Mouse (Mus musculus) MEL (cell line): ENCODE measurements around the gene Hectd4. TPM values are rescaled to one million over a fixed set of nuclear protein-coding genes. Genes with fewer than 3 reads are reported as not detected.

Experiments used
- DNase-seq: peaks from one replicate; pipeline ENCODE4 v3.0.0; 2011; ENCODE audit warnings: low read depth, low spot score
- H3K27ac ChIP-seq: 2 replicates; pipeline ENCODE4 v1.5.1; 2012; ENCODE audit warnings: low read depth, mild to moderate bottlenecking, control low read depth, low read length, moderate library complexity; ENCODE audit not compliant: control insufficient read depth
- H3K27me3 ChIP-seq, 2 experiments: fragments of 150-350 bp in 1 of 2; sonication (generic) in 1 of 2; 2 replicates each; pipeline ENCODE4 v1.6.1; 2012; ENCODE audit warnings: low read length in 2 of 2, mild to moderate bottlenecking in 2 of 2, improper control_type of control experiment in 1 of 2, moderate library complexity in 1 of 2; ENCODE audit not compliant: insufficient read depth in 2 of 2, control insufficient read depth in 1 of 2
- H3K36me3 ChIP-seq, 2 experiments: 2 replicates each; pipeline ENCODE4 v1.6.1; 2012 to 2014; ENCODE audit warnings: low read length in 2 of 2, improper control_type of control experiment in 1 of 2, inconsistent platforms in 1 of 2, mild to moderate bottlenecking in 1 of 2; ENCODE audit not compliant: insufficient read depth in 2 of 2, control insufficient read depth in 1 of 2
- H3K4me1 ChIP-seq, 2 experiments: fragments of 150-350 bp in 1 of 2; sonication (generic) in 1 of 2; 2 replicates each; pipeline ENCODE4 v1.6.1; 2012; ENCODE audit warnings: low read length in 2 of 2, improper control_type of control experiment in 1 of 2, mild to moderate bottlenecking in 1 of 2; ENCODE audit not compliant: insufficient read depth in 2 of 2, control insufficient read depth in 1 of 2
- H3K4me3 ChIP-seq, 2 experiments: fragments of 150-350 bp in 1 of 2; sonication (generic) in 1 of 2; 2 replicates each; pipeline ENCODE4 v1.5.1; 2012; ENCODE audit warnings: low read depth in 2 of 2, low read length in 2 of 2, mild to moderate bottlenecking in 2 of 2, moderate library complexity in 2 of 2, control low read depth in 1 of 2, improper control_type of control experiment in 1 of 2; ENCODE audit not compliant: control insufficient read depth in 1 of 2, insufficient read depth in 1 of 2
- H3K79me2 ChIP-seq: 2 replicates; pipeline ENCODE4 v1.6.1; 2012; ENCODE audit warnings: mild to moderate bottlenecking, low read length, moderate library complexity; ENCODE audit not compliant: control insufficient read depth, poor library complexity, insufficient read depth
- H3K9ac ChIP-seq: 2 replicates; pipeline ENCODE4 v1.6.1; 2012; ENCODE audit warnings: low read depth, mild to moderate bottlenecking, control low read depth, low read length, moderate library complexity; ENCODE audit not compliant: control insufficient read depth, poor library complexity, severe bottlenecking
- H3K9me3 ChIP-seq: fragments of 150-350 bp; sonication (generic); replicated peaks from 2 replicates; pipeline ENCODE4 v1.6.1; 2012; ENCODE audit warnings: mild to moderate bottlenecking, low read length, improper control_type of control experiment, moderate library complexity; ENCODE audit not compliant: insufficient read depth
- BHLHE40 ChIP-seq: IDR thresholded peaks from 2 replicates; pipeline ENCODE4 v1.6.1; 2012; ENCODE audit warnings: low read depth, mild to moderate bottlenecking, inconsistent platforms, low read length, improper control_type of control experiment, borderline replicate concordance
- CHD1 ChIP-seq: IDR thresholded peaks from 2 replicates; pipeline ENCODE4 v1.6.1; 2012; ENCODE audit warnings: low read depth, mild to moderate bottlenecking, inconsistent platforms, low read length, improper control_type of control experiment
- CHD2 ChIP-seq: IDR thresholded peaks from 2 replicates; pipeline ENCODE4 v1.6.1; 2011; ENCODE audit warnings: low read length, improper control_type of control experiment
- CTCF ChIP-seq, 3 experiments: IDR thresholded peaks in 2 of 3; conservative IDR thresholded peaks in 1 of 3; 2 replicates each; pipeline ENCODE4 v1.5.1; 2011 to 2012; ENCODE audit warnings: low read length in 3 of 3, low read depth in 2 of 3, mild to moderate bottlenecking in 2 of 3, improper control_type of control experiment in 1 of 3, inconsistent platforms in 1 of 3, mixed read lengths in 1 of 3, moderate library complexity in 1 of 3; ENCODE audit not compliant: control insufficient read depth in 1 of 3, insufficient read depth in 1 of 3, poor library complexity in 1 of 3, severe bottlenecking in 1 of 3
- E2F4 ChIP-seq: IDR thresholded peaks from 2 replicates; pipeline ENCODE4 v1.6.1; 2011; ENCODE audit warnings: low read depth, low read length, improper control_type of control experiment, borderline replicate concordance
- EP300 ChIP-seq, 2 experiments: IDR thresholded peaks; 2 replicates each; pipeline ENCODE4 v1.6.1; 2011; ENCODE audit warnings: improper control_type of control experiment in 2 of 2, low read length in 2 of 2, low read depth in 1 of 2, mild to moderate bottlenecking in 1 of 2
- ETS1 ChIP-seq: IDR thresholded peaks from 2 replicates; pipeline ENCODE4 v1.6.1; 2012; ENCODE audit warnings: low read depth, mild to moderate bottlenecking, inconsistent platforms, low read length, improper control_type of control experiment, moderate library complexity
- GABPA ChIP-seq: IDR thresholded peaks from 2 replicates; pipeline ENCODE4 v1.6.1; 2012; ENCODE audit warnings: low read depth, mild to moderate bottlenecking, inconsistent platforms, low read length, improper control_type of control experiment, moderate library complexity
- GATA1 ChIP-seq: IDR thresholded peaks from 2 replicates; pipeline ENCODE4 v1.6.1; 2011; ENCODE audit warnings: low read depth, low read length, improper control_type of control experiment
- KAT2A ChIP-seq: conservative IDR thresholded peaks from 2 replicates; pipeline ENCODE4 v1.6.1; 2012; ENCODE audit warnings: low read depth, low read length, improper control_type of control experiment, inconsistent platforms
- MAFK ChIP-seq: IDR thresholded peaks from 2 replicates; pipeline ENCODE4 v1.6.1; 2011; ENCODE audit warnings: low read depth, mild to moderate bottlenecking, low read length, improper control_type of control experiment, borderline replicate concordance
- MAX ChIP-seq: IDR thresholded peaks from 2 replicates; pipeline ENCODE4 v1.6.1; 2011; ENCODE audit warnings: low read length, improper control_type of control experiment
- MAZ ChIP-seq: IDR thresholded peaks from 2 replicates; pipeline ENCODE4 v1.6.1; 2012; ENCODE audit warnings: low read depth, mild to moderate bottlenecking, inconsistent platforms, low read length, improper control_type of control experiment
- MEF2A ChIP-seq: IDR thresholded peaks from 2 replicates; pipeline ENCODE4 v1.6.1; 2014; ENCODE audit warnings: low read depth, mild to moderate bottlenecking, inconsistent platforms, low read length, improper control_type of control experiment; ENCODE audit not compliant: poor library complexity, insufficient replicate concordance, severe bottlenecking; ENCODE audit errors: extremely low read depth
- MYB ChIP-seq: IDR thresholded peaks from 2 replicates; pipeline ENCODE4 v1.6.1; 2011; ENCODE audit warnings: mild to moderate bottlenecking, low read depth, low read length, improper control_type of control experiment
- MYC ChIP-seq: IDR thresholded peaks from 2 replicates; pipeline ENCODE4 v1.6.1; 2011; ENCODE audit warnings: low read depth, mild to moderate bottlenecking, low read length, improper control_type of control experiment, moderate library complexity
- NELFE ChIP-seq: IDR thresholded peaks from 2 replicates; pipeline ENCODE4 v1.6.1; 2011; ENCODE audit warnings: low read depth, low read length, improper control_type of control experiment
- NRF1 ChIP-seq: IDR thresholded peaks from 2 replicates; pipeline ENCODE4 v1.6.1; 2014; ENCODE audit warnings: low read depth, mild to moderate bottlenecking, inconsistent platforms, low read length, improper control_type of control experiment, moderate library complexity; ENCODE audit not compliant: poor library complexity, insufficient read depth, severe bottlenecking
- POLR2AphosphoS2 ChIP-seq: IDR thresholded peaks from 2 replicates; pipeline ENCODE4 v1.6.1; 2011; ENCODE audit warnings: low read length, improper control_type of control experiment
- POLR2AphosphoS5 ChIP-seq: IDR thresholded peaks from 2 replicates; pipeline ENCODE4 v1.6.1; 2012; ENCODE audit warnings: low read depth, borderline replicate concordance, mild to moderate bottlenecking, inconsistent platforms, low read length, moderate library complexity, mixed read lengths
- SIN3A ChIP-seq: IDR thresholded peaks from 2 replicates; pipeline ENCODE4 v1.6.1; 2012; ENCODE audit warnings: low read length, improper control_type of control experiment, inconsistent platforms
- SMC3 ChIP-seq: IDR thresholded peaks from 2 replicates; pipeline ENCODE4 v1.6.1; 2011; ENCODE audit warnings: low read depth, low read length, improper control_type of control experiment
- TBP ChIP-seq: IDR thresholded peaks from 2 replicates; pipeline ENCODE4 v1.8.0; 2011; ENCODE audit warnings: low read depth, low read length, improper control_type of control experiment
- USF2 ChIP-seq, 2 experiments: IDR thresholded peaks; 2 replicates each; pipeline ENCODE4 v1.6.1; 2011 to 2012; ENCODE audit warnings: improper control_type of control experiment in 2 of 2, low read length in 2 of 2, borderline replicate concordance in 1 of 2, inconsistent platforms in 1 of 2, low read depth in 1 of 2, mild to moderate bottlenecking in 1 of 2; ENCODE audit not compliant: insufficient read depth in 1 of 2
- ZKSCAN1 ChIP-seq: IDR thresholded peaks from 2 replicates; pipeline ENCODE4 v1.6.1; 2012; ENCODE audit warnings: low read depth, mild to moderate bottlenecking, inconsistent platforms, low read length, improper control_type of control experiment, moderate library complexity
- ZMIZ1 ChIP-seq: IDR thresholded peaks from 2 replicates; pipeline ENCODE4 v1.6.1; 2012; ENCODE audit warnings: low read depth, mild to moderate bottlenecking, inconsistent platforms, low read length, improper control_type of control experiment, moderate library complexity
- polyA plus RNA-seq, 2 experiments: library from polyadenylated mRNA; stranded (reverse) in 1 of 2; unstranded in 1 of 2; fragments of >175 nt in 1 of 2; fragments of >200 nt in 1 of 2; gene quantifications; 2 replicates each; pipeline versions ENCODE4 v1.2.1 to v1.2.4; 2012; ENCODE audit warnings: low replicate concordance in 2 of 2, low read depth in 1 of 2; ENCODE audit not compliant: insufficient read length in 2 of 2, insufficient read depth in 1 of 2, missing spikeins in 1 of 2
- total RNA-seq: library from RNA; depleted of rRNA; stranded (reverse); fragments of 300-350 nt; gene quantifications from 2 replicates; pipeline ENCODE4 v1.2.3, GENCODE M21; 2012

The Hectd4 gene
- total and polyA plus RNA-seq, 3 experiments = 7.0 to 10.8 TPM; not detected in 1

GRCm38 (mm10) chr5:121191584-121191906 is 28.5 kb upstream of the Hectd4 start:
- TF ChIP-seq GABPA = no peak
- TF ChIP-seq SMC3 = no peak
- no peak for TF ChIP-seq KAT2A
- no peak for TF ChIP-seq MEF2A
- TF ChIP-seq ETS1 = no peak
- TF ChIP-seq SIN3A = no peak
- no peak for TF ChIP-seq EP300 (IDR thresholded peaks at IDR 0.05; ENCODE audit: low read depth in 1 of 2, low read length in 2 of 2)
- TF ChIP-seq CTCF (IDR thresholded peaks at IDR 0.05 in 2 of 3, conservative IDR thresholded peaks at IDR 0.05 in 1 of 3; ENCODE audit: control insufficient read depth in 1 of 3, insufficient read depth in 1 of 3, low read depth in 2 of 3, low read length in 3 of 3, poor library complexity in 1 of 3, severe bottlenecking in 1 of 3) = no peak
- TF ChIP-seq CHD1 = 0 out of 2 replicates have a peak, but pooled peaks have one; percentile 32
- TF ChIP-seq CHD2 = no peak
- TF ChIP-seq BHLHE40 = no peak
- no peak for TF ChIP-seq NRF1
- no peak for TF ChIP-seq ZKSCAN1
- TF ChIP-seq NELFE = no peak
- 0 out of 2 replicates have a peak, but pooled peaks have one; percentile 41 for TF ChIP-seq MYC
- TF ChIP-seq USF2 (IDR thresholded peaks at IDR 0.05; ENCODE audit: borderline replicate concordance in 1 of 2, insufficient read depth in 1 of 2, low read depth in 1 of 2, low read length in 2 of 2) = no peak
- TF ChIP-seq ZMIZ1 = no peak
- TF ChIP-seq TBP = no peak
- no peak for TF ChIP-seq MAFK
- no peak for TF ChIP-seq POLR2AphosphoS5
- TF ChIP-seq MAZ = no peak
- TF ChIP-seq POLR2AphosphoS2 = no peak
- no peak for TF ChIP-seq MYB
- TF ChIP-seq E2F4 = no peak
- peak; percentile 45; the same call in 1 of the 2 replicates for TF ChIP-seq MAX
- no peak for TF ChIP-seq GATA1
- TF ChIP-seq, all 39 proteins: peak for 3
- peak overlapping the region; percentile 94 to 99 for H3K4me3 ChIP-seq
- peak overlapping the region; percentile 95 for H3K9ac ChIP-seq
- no peaks in the 10 kb centered on the region for H3K27me3 ChIP-seq
- H3K36me3 ChIP-seq = peaks cover 0 to 19% of the 10 kb centered on the region in 2 experiments; a peak in 2 of 4 replicates
- H3K27ac ChIP-seq = peak overlapping the region; percentile 86
- DNase-seq = no peak
- H3K9me3 ChIP-seq = no peaks in the 10 kb centered on the region
- H3K79me2 ChIP-seq = peaks cover 42% of the 10 kb centered on the region
- H3K4me1 ChIP-seq = peaks cover 4 to 14% of the 10 kb centered on the region in 2 experiments
